In the genomic region with DNA sequence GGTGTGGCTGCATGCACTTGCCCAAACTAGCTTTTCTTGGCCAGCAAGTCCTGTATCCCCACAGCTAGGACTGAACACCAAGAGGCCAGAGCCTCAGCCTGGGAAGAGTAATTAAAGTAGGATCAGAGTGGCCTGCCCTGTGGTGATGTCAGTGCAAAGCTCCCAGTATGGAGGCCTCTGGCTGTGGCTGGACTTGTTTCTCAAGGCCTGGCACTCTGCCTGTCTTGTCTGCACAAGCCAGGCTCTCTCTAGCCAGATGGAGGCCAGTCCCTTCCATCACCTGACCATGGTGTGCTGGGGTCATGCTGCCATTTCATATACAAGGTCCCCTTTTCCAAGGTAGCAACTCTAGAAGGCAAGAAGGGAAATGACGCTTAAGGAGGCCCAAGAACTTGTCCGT, we compare ENCODE assay signal across 13 mouse cellular contexts. TPM values are rescaled to one million over a fixed set of nuclear protein-coding genes. Genes with fewer than 3 reads are reported as not detected.
DNase-seq lines count a peak whose midpoint lies in the region; ATAC-seq lines count a peak whose summit lies in the region.
"Had no signal": no experiment of that assay in that cellular context is flagged by ENCODE, and none has a peak within 500 bp of the region (broad histone marks: within the 10 kb centered on the region; RNA-seq: fewer than 3 reads in every experiment).

No protein-coding gene starts in this region.

- ATAC-seq in embryonic facial prominence, embryonic 13.5 days (ENCODE audit: insufficient number of reproducible peaks, insufficient read depth, low FRiP score, low TSS enrichment, low read depth), result 0 out of 2 replicates have a peak, but pooled peaks have one; percentile 32

- no peaks in the 10 kb centered on the region for H3K27me3 ChIP-seq in embryonic facial prominence, embryonic 13.5 days
- H3K27me3 ChIP-seq in embryonic facial prominence, embryonic 10.5 days (replicated peaks; ENCODE audit: low read depth, poor library complexity, severe bottlenecking), result no peaks in the 10 kb centered on the region
- H3K27me3 ChIP-seq: kidney, embryonic 15.5 days had no signal

- DNase-seq in embryonic facial prominence, embryonic 10.5 days (ENCODE audit: low spot score), result no peak
- peak; percentile 31 to 57 for DNase-seq in urinary bladder, adult 18-20 months (ENCODE audit: low spot score in 2 of 2)
- no peak for DNase-seq in urinary bladder, postnatal 10 days (ENCODE audit: low spot score)
- DNase-seq in cerebellum, adult 9-11 months, result peak; percentile 16
- DNase-seq in retina, embryonic 14.5 days (ENCODE audit: low spot score), result no peak
- no peak for DNase-seq in lung, postnatal 36 days
- DNase-seq: B cell, adult 2 months; right cerebral cortex, postnatal 4 days; thymus, adult 18-20 months had no signal

- H3K9me3 ChIP-seq in embryonic facial prominence, embryonic 13.5 days, result no peaks in the 10 kb centered on the region
- no peaks in the 10 kb centered on the region for H3K9me3 ChIP-seq in embryonic facial prominence, embryonic 10.5 days
- H3K9me3 ChIP-seq: forebrain, embryonic 10.5 days; kidney, embryonic 15.5 days had no signal

- 84% methylated on average over 2 of the region's 2 CpGs for WGBS in embryonic facial prominence, embryonic 13.5 days
- WGBS in embryonic facial prominence, embryonic 10.5 days, result 85% methylated on average over 2 of the region's 2 CpGs

- H3K9ac ChIP-seq in embryonic facial prominence, embryonic 13.5 days, result no peak overlapping the region
- H3K9ac ChIP-seq: kidney, embryonic 15.5 days had no signal

- no peaks in the 10 kb centered on the region for H3K4me1 ChIP-seq in embryonic facial prominence, embryonic 13.5 days
- no peaks in the 10 kb centered on the region for H3K4me1 ChIP-seq in embryonic facial prominence, embryonic 10.5 days
- H3K4me1 ChIP-seq: forebrain, embryonic 10.5 days; kidney, embryonic 15.5 days had no signal

- H3K4me3 ChIP-seq in embryonic facial prominence, embryonic 13.5 days, result no peak overlapping the region
- H3K4me3 ChIP-seq in embryonic facial prominence, embryonic 10.5 days, result no peak overlapping the region
- H3K4me3 ChIP-seq: forebrain, embryonic 10.5 days; kidney, embryonic 15.5 days had no signal

- no peak overlapping the region for H3K4me2 ChIP-seq in embryonic facial prominence, embryonic 13.5 days
- H3K4me2 ChIP-seq: kidney, embryonic 15.5 days; liver, embryonic 11.5 days had no signal

- no peaks in the 10 kb centered on the region for H3K36me3 ChIP-seq in embryonic facial prominence, embryonic 13.5 days
- no peaks in the 10 kb centered on the region for H3K36me3 ChIP-seq in embryonic facial prominence, embryonic 10.5 days (replicated peaks)
- H3K36me3 ChIP-seq: forebrain, embryonic 10.5 days; kidney, embryonic 15.5 days had no signal

- no peak overlapping the region for H3K27ac ChIP-seq in embryonic facial prominence, embryonic 13.5 days
- no peak overlapping the region for H3K27ac ChIP-seq in embryonic facial prominence, embryonic 10.5 days (replicated peaks)
- H3K27ac ChIP-seq: forebrain, embryonic 10.5 days; kidney, embryonic 15.5 days had no signal

RNA-seq across cellular contexts. Expression of a gene that starts 51.0 kb away (rescaled TPM):
- 1.0 and 1.2 TPM in 2 replicates for polyA plus RNA-seq in embryonic facial prominence, embryonic 13.5 days (2015; fragmentation: Nextera tagmentation; extraction: Ambion mirVana)
- polyA plus RNA-seq in embryonic facial prominence, embryonic 10.5 days (2016; fragmentation: Nextera tagmentation; extraction: Ambion mirVana), result 0.10 and 0.29 TPM in 2 replicates

Comparison
In these comparisons a context has a peak if more than half of its experiments do, and no peak if none do; other contexts are left out.
1. DNase-seq: peak in urinary bladder, adult 18-20 months (2 of 2) and cerebellum, adult 9-11 months (single experiment); none in embryonic facial prominence, embryonic 10.5 days (single experiment), urinary bladder, postnatal 10 days (single experiment), retina, embryonic 14.5 days (single experiment) and lung, postnatal 36 days (single experiment).